23 mouse cellular contexts compared by ENCODE assay signal in genomic region chr11:54134905-54135304, GRCm38 (mm10). TPM values are rescaled to one million over a fixed set of nuclear protein-coding genes. Genes with fewer than 3 reads are reported as not detected.
DNase-seq lines count a peak whose midpoint lies in the region; ATAC-seq and TF ChIP-seq lines count a peak whose summit lies in the region.
"Had no signal": no experiment of that assay in that cellular context is flagged by ENCODE, and none has a peak within 500 bp of the region (broad histone marks: within the 10 kb centered on the region; RNA-seq: fewer than 3 reads in every experiment).

No protein-coding gene starts in this region.

- DNase-seq in MEL (ENCODE audit: low read depth, low spot score) (peak; percentile 80), liver (peak; percentile 34)
- DNase-seq in liver, embryonic 14.5 days (ENCODE audit: low read depth in 3 of 3, low spot score in 3 of 3) = no peak
- no peak for DNase-seq in layer of hippocampus, adult 9-11 months
- no peak for DNase-seq in limb, embryonic 10.5 days (ENCODE audit: low spot score)
- no peak for DNase-seq in urinary bladder, postnatal 36 days (ENCODE audit: low spot score in 2 of 2)
- DNase-seq: adrenal gland, adult 2 months; adrenal gland, postnatal 25 days; cerebellum, adult 18-20 months; cerebellum, adult 9-11 months; cerebellum, postnatal 36 days; embryo, embryonic 11 days; gastrocnemius, postnatal 10 days; heart, adult 2 months had no signal

- H3K9ac ChIP-seq in MEL (ENCODE audit: control insufficient read depth, low read depth, low read length, poor library complexity, severe bottlenecking) = peak overlapping the region; percentile 38
- no peak overlapping the region for H3K9ac ChIP-seq in liver, embryonic 14.5 days (replicated peaks)
- H3K9ac ChIP-seq: embryonic facial prominence, embryonic 15.5 days; heart, embryonic 15.5 days; hindbrain, embryonic 15.5 days had no signal

- TF ChIP-seq EP300 in MEL (IDR thresholded peaks at IDR 0.05; ENCODE audit: low read depth in 1 of 2, low read length in 2 of 2) = peak; percentile 92 to 95
- TF ChIP-seq EP300 in liver, embryonic 14.5 days (IDR thresholded peaks at IDR 0.05; ENCODE audit: low read depth) = peak; percentile 61

- TF ChIP-seq POLR2A in MEL (IDR thresholded peaks at IDR 0.05; ENCODE audit: control insufficient read depth in 1 of 2, insufficient read depth in 1 of 2, low read depth in 1 of 2, low read length in 2 of 2, poor library complexity in 1 of 2) = no peak

- peaks cover 14 to 21% of the 10 kb centered on the region in 2 experiments; a peak in 3 of 4 replicates for H3K4me1 ChIP-seq in MEL (ENCODE audit: control insufficient read depth in 1 of 2, insufficient read depth in 2 of 2, low read length in 2 of 2)
- H3K4me1 ChIP-seq in liver, embryonic 14.5 days (replicated peaks; ENCODE audit: control insufficient read depth in 2 of 2, insufficient read depth in 2 of 2, low read length in 1 of 2) = peaks cover 0 to 4% of the 10 kb centered on the region in 2 experiments; a peak in 3 of 4 replicates
- peaks cover 9% of the 10 kb centered on the region for H3K4me1 ChIP-seq in limb, embryonic 10.5 days
- H3K4me1 ChIP-seq: embryonic facial prominence, embryonic 15.5 days; forebrain, embryonic 10.5 days; hindbrain, embryonic 10.5 days; hindbrain, embryonic 15.5 days had no signal

- no peak overlapping the region for H3K4me2 ChIP-seq in liver, embryonic 14.5 days (ENCODE audit: low read depth)
- H3K4me2 ChIP-seq: embryonic facial prominence, embryonic 15.5 days; heart, embryonic 11.5 days; heart, embryonic 15.5 days; hindbrain, embryonic 15.5 days had no signal

- H3K36me3 ChIP-seq in MEL (ENCODE audit: control insufficient read depth in 1 of 2, insufficient read depth in 2 of 2, low read length in 2 of 2) = peaks cover 0 to 13% of the 10 kb centered on the region in 2 experiments; a peak in 2 of 4 replicates
- H3K36me3 ChIP-seq in liver, embryonic 14.5 days (replicated peaks; ENCODE audit: control insufficient read depth, insufficient read depth, low read depth) = no peaks in the 10 kb centered on the region
- H3K36me3 ChIP-seq in limb, embryonic 10.5 days = 0 out of 2 replicates have a peak, but pooled peaks cover 6% of the 10 kb centered on the region
- H3K36me3 ChIP-seq: forebrain, embryonic 10.5 days; heart, embryonic 15.5 days; hindbrain, embryonic 10.5 days; hindbrain, embryonic 15.5 days had no signal

- 36% methylated on average over 6 of the region's 6 CpGs for WGBS in liver, embryonic 14.5 days (ENCODE audit: insufficient replicate concordance)
- WGBS in limb, embryonic 10.5 days = 77% methylated on average over 6 of the region's 6 CpGs

- TF ChIP-seq CTCF in MEL (IDR thresholded peaks at IDR 0.05 in 2 of 3, conservative IDR thresholded peaks at IDR 0.05 in 1 of 3; ENCODE audit: control insufficient read depth in 1 of 3, insufficient read depth in 1 of 3, low read depth in 2 of 3, low read length in 3 of 3, poor library complexity in 1 of 3, severe bottlenecking in 1 of 3) = no peak
- TF ChIP-seq CTCF in liver, embryonic 14.5 days (IDR thresholded peaks at IDR 0.05; ENCODE audit: low read depth) = no peak

- ATAC-seq in liver, embryonic 14.5 days (ENCODE audit: insufficient read depth) = peak; percentile 62; the same call in 1 of the 2 replicates
- ATAC-seq in megakaryocyte-erythroid progenitor cell, adult 5-6 weeks (replicated peaks; ENCODE audit: low FRiP score, low TSS enrichment, poor library complexity, severe bottlenecking) = peak; percentile 73
- ATAC-seq: forebrain, embryonic 14.5 days had no signal

- no peaks in the 10 kb centered on the region for H3K27me3 ChIP-seq in MEL (ENCODE audit: control insufficient read depth in 1 of 2, insufficient read depth in 2 of 2, low read length in 2 of 2)
- H3K27me3 ChIP-seq in liver, embryonic 14.5 days (ENCODE audit: control insufficient read depth, insufficient read depth, low read length) = no peaks in the 10 kb centered on the region
- no peaks in the 10 kb centered on the region for H3K27me3 ChIP-seq in limb, embryonic 10.5 days (ENCODE audit: low read depth, poor library complexity, severe bottlenecking)
- H3K27me3 ChIP-seq: embryonic facial prominence, embryonic 15.5 days; heart, embryonic 15.5 days; hindbrain, embryonic 15.5 days had no signal

- no peaks in the 10 kb centered on the region for H3K79me2 ChIP-seq in MEL (ENCODE audit: control insufficient read depth, insufficient read depth, low read length, poor library complexity)

- H3K4me3 ChIP-seq in MEL (ENCODE audit: control insufficient read depth in 1 of 2, insufficient read depth in 1 of 2, low read depth in 2 of 2, low read length in 2 of 2) = peak overlapping the region; percentile 16 to 38; a peak in 3 of 4 replicates
- H3K4me3 ChIP-seq in liver, embryonic 14.5 days (ENCODE audit: insufficient read depth in 1 of 2, low read depth in 2 of 2, low read length in 2 of 2) = no peak overlapping the region
- no peak overlapping the region for H3K4me3 ChIP-seq in limb, embryonic 10.5 days
- H3K4me3 ChIP-seq: embryonic facial prominence, embryonic 15.5 days; erythroblast, embryonic 14.5 days; forebrain, embryonic 10.5 days; heart, adult 2 months; heart, embryonic 15.5 days; hindbrain, embryonic 10.5 days; hindbrain, embryonic 15.5 days had no signal

- peak overlapping the region; percentile 69 for H3K27ac ChIP-seq in MEL (ENCODE audit: control insufficient read depth, low read depth, low read length)
- H3K27ac ChIP-seq in liver, embryonic 14.5 days = no peak overlapping the region
- H3K27ac ChIP-seq in limb, embryonic 10.5 days = no peak overlapping the region
- H3K27ac ChIP-seq: embryonic facial prominence, embryonic 15.5 days; forebrain, embryonic 10.5 days; heart, adult 2 months; heart, embryonic 15.5 days; hindbrain, embryonic 10.5 days; hindbrain, embryonic 15.5 days had no signal

- H3K9me3 ChIP-seq in MEL (replicated peaks; ENCODE audit: insufficient read depth, low read length) = no peaks in the 10 kb centered on the region
- no peaks in the 10 kb centered on the region for H3K9me3 ChIP-seq in liver, embryonic 14.5 days (ENCODE audit: control insufficient read depth, low read length)
- no peaks in the 10 kb centered on the region for H3K9me3 ChIP-seq in limb, embryonic 10.5 days (replicated peaks)
- H3K9me3 ChIP-seq: embryonic facial prominence, embryonic 15.5 days; forebrain, embryonic 10.5 days; heart, embryonic 15.5 days; hindbrain, embryonic 10.5 days; hindbrain, embryonic 15.5 days had no signal

- no peak; the same call in 1 of the 2 replicates for TF ChIP-seq RAD21 in MEL (IDR thresholded peaks at IDR 0.05; ENCODE audit: low read depth, low read length)

TF ChIP-seq in MEL, 35 proteins besides CTCF, POLR2A, EP300 and RAD21 (continues in another document):
- TF ChIP-seq GABPA (IDR thresholded peaks at IDR 0.05; ENCODE audit: low read depth, low read length) (no peak), ZMIZ1 (IDR thresholded peaks at IDR 0.05; ENCODE audit: low read depth, low read length) (no peak), RCOR1 (IDR thresholded peaks at IDR 0.05; ENCODE audit: low read depth, low read length) (peak; percentile 87), MAFK (IDR thresholded peaks at IDR 0.05; ENCODE audit: borderline replicate concordance, low read depth, low read length) (no peak), ELF1 (IDR thresholded peaks at IDR 0.05; ENCODE audit: low read depth, low read length) (no peak), BHLHE40 (IDR thresholded peaks at IDR 0.05; ENCODE audit: borderline replicate concordance, low read depth, low read length) (peak; percentile 60; the same call in 1 of the 2 replicates), SMC3 (IDR thresholded peaks at IDR 0.05; ENCODE audit: low read depth, low read length) (no peak), SIN3A (IDR thresholded peaks at IDR 0.05; ENCODE audit: low read length) (peak; percentile 56), JUND (IDR thresholded peaks at IDR 0.05; ENCODE audit: low read depth, low read length) (no peak), MAZ (IDR thresholded peaks at IDR 0.05; ENCODE audit: low read depth, low read length) (peak; percentile 73; the same call in 1 of the 2 replicates), ZC3H11A (IDR thresholded peaks at IDR 0.05; ENCODE audit: low read depth, low read length) (no peak), TAL1 (IDR thresholded peaks at IDR 0.05; ENCODE audit: low read length) (peak; percentile 70), NELFE (IDR thresholded peaks at IDR 0.05; ENCODE audit: low read depth, low read length) (no peak), CHD1 (IDR thresholded peaks at IDR 0.05; ENCODE audit: low read depth, low read length) (no peak), HCFC1 (IDR thresholded peaks at IDR 0.05; ENCODE audit: low read depth, low read length) (no peak), POLR2AphosphoS2 (IDR thresholded peaks at IDR 0.05; ENCODE audit: low read length) (no peak), MXI1 (IDR thresholded peaks at IDR 0.05; ENCODE audit: low read depth, low read length) (no peak), MYB (IDR thresholded peaks at IDR 0.05; ENCODE audit: low read depth, low read length) (peak; percentile 85; the same call in 1 of the 2 replicates), NRF1 (IDR thresholded peaks at IDR 0.05; ENCODE audit: insufficient read depth, low read depth, low read length, poor library complexity, severe bottlenecking) (no peak), POLR2AphosphoS5 (IDR thresholded peaks at IDR 0.05; ENCODE audit: borderline replicate concordance, low read depth, low read length) (no peak), TBP (IDR thresholded peaks at IDR 0.05; ENCODE audit: low read depth, low read length) (no peak), CHD2 (IDR thresholded peaks at IDR 0.05; ENCODE audit: low read length) (peak; percentile 43; the same call in 1 of the 2 replicates), ZKSCAN1 (IDR thresholded peaks at IDR 0.05; ENCODE audit: low read depth, low read length) (no peak), GATA1 (IDR thresholded peaks at IDR 0.05; ENCODE audit: low read depth, low read length) (peak; percentile 91), MYC (IDR thresholded peaks at IDR 0.05; ENCODE audit: low read depth, low read length) (peak; percentile 66), ETS1 (IDR thresholded peaks at IDR 0.05; ENCODE audit: low read depth, low read length) (peak; percentile 82)

RNA-seq across cellular contexts. Expression of gene P4ha2, which starts 35.0 kb away (rescaled TPM):
- 18.6 and 32.0 TPM in 2 replicates for total RNA-seq in MEL (2012; rRNA removed)
- polyA plus RNA-seq in MEL (2012; ENCODE audit: insufficient read depth in 1 of 2, insufficient read length in 2 of 2, low read depth in 1 of 2, low replicate concordance in 2 of 2, missing spikeins in 1 of 2) = 10 to 100 TPM in 1 of 2 experiments, not detected in 1; 57.8 TPM
- polyA plus RNA-seq in liver, embryonic 14.5 days (2012; rRNA removed) = 1.4 and 1.7 TPM in 2 replicates
- polyA plus RNA-seq in liver, embryonic 14.5 days (2014; fragmentation: Nextera tagmentation; extraction: Ambion mirVana) = 1.8 and 2.2 TPM in 2 replicates
- total RNA-seq in megakaryocyte-erythroid progenitor cell, adult 5-6 weeks (2014; fragmentation: Nextera tagmentation) = 1.4 and 12.9 TPM in 2 replicates
- 0.65 and 2.5 TPM in 2 replicates for total RNA-seq in megakaryocyte-erythroid progenitor cell, adult 5-6 weeks (2017)
- 35.6 and 38.7 TPM in 2 replicates for polyA plus RNA-seq in limb, embryonic 10.5 days (2016; fragmentation: Nextera tagmentation; extraction: Ambion mirVana)
- polyA plus RNA-seq: erythroblast, embryonic 14.5 days had no signal

Comparison
In these comparisons a context has a peak if more than half of its experiments do, and no peak if none do; other contexts are left out.
1. DNase-seq: peak in MEL (single experiment) and liver (single experiment); none in liver, embryonic 14.5 days (0 of 3), layer of hippocampus, adult 9-11 months (single experiment), limb, embryonic 10.5 days (single experiment) and urinary bladder, postnatal 36 days (0 of 2).
2. H3K4me3 ChIP-seq: peak in MEL (2 of 2); none in liver, embryonic 14.5 days (0 of 2) and limb, embryonic 10.5 days (single experiment).
3. RNA of gene P4ha2, which starts 35.0 kb away (polyA plus RNA-seq): 57.8 TPM in MEL and 35.6 to 38.7 TPM in limb, embryonic 10.5 days; 1.4 to 2.2 TPM in liver, embryonic 14.5 days; every median in the first group is over 4 times any median in the second.